Mouse (Mus musculus) embryonic facial prominence, embryonic 11.5 days (tissue): Measurements from ENCODE around the gene Mfsd6l. TPM values are rescaled to one million over a fixed set of nuclear protein-coding genes. Genes with fewer than 3 reads are reported as not detected.
A peak's percentile ranks its signal among the peaks of the same experiment; 100 is the strongest.

Source experiments
- ATAC-seq: fragments of 200-750 bp; cut with Nextera tagmentation; replicated peaks from 2 replicates; pipeline ENCODE4 v1.8.0; 2017; ENCODE audit warnings: low read depth; ENCODE audit not compliant: insufficient number of reproducible peaks, low FRiP score, low TSS enrichment
- DNase-seq: peaks from one replicate; pipeline ENCODE4 v3.0.0-alpha.2; 2015; ENCODE audit warnings: low spot score
- H3K27ac ChIP-seq: fragments of 300-500 bp; sonication (generic); replicated peaks from 2 replicates; pipeline ENCODE4 v1.5.1; 2014; ENCODE audit warnings: mild to moderate bottlenecking, low read depth, low read length, control low read depth
- H3K27me3 ChIP-seq: fragments of 300-500 bp; sonication (generic); 2 replicates; pipeline ENCODE4 v1.6.1; 2014; ENCODE audit warnings: mild to moderate bottlenecking, low read length, moderate library complexity, mixed read lengths; ENCODE audit not compliant: control insufficient read depth, insufficient read depth
- H3K36me3 ChIP-seq: fragments of 300-500 bp; sonication (generic); replicated peaks from 2 replicates; pipeline ENCODE4 v1.6.1; 2014; ENCODE audit warnings: low read depth, mild to moderate bottlenecking, low read length, moderate library complexity, mixed read lengths; ENCODE audit not compliant: control insufficient read depth, insufficient read depth
- H3K4me1 ChIP-seq: fragments of 300-500 bp; sonication (generic); 2 replicates; pipeline ENCODE4 v1.6.1; 2014; ENCODE audit warnings: low read length, mixed read lengths; ENCODE audit not compliant: control insufficient read depth, insufficient read depth
- H3K4me2 ChIP-seq: fragments of 300-500 bp; sonication (generic); 2 replicates; pipeline ENCODE4 v1.6.1; 2014; ENCODE audit warnings: low read depth, mild to moderate bottlenecking, control low read depth, low read length, moderate library complexity
- H3K4me3 ChIP-seq: fragments of 300-500 bp; sonication (generic); 2 replicates; pipeline ENCODE4 v1.5.1; 2014; ENCODE audit warnings: low read depth, low read length, control low read depth
- H3K9ac ChIP-seq: fragments of 300-500 bp; sonication (generic); replicated peaks from 2 replicates; pipeline ENCODE4 v1.6.1; 2014; ENCODE audit warnings: mild to moderate bottlenecking, control low read depth, low read length
- H3K9me3 ChIP-seq: fragments of 300-500 bp; sonication (generic); replicated peaks from 2 replicates; pipeline ENCODE4 v1.6.1; 2016; ENCODE audit warnings: mild to moderate bottlenecking, low read length, inconsistent platforms, mixed read lengths; ENCODE audit not compliant: control insufficient read depth
- WGBS: fragments of 180-500 bp; shearing (Covaris S2); extraction: QIAGEN DNeasy Blood & Tissue Kit; methylation state at CpG from one replicate; pipeline ENCODE4 v1.1.7; 2014; 5-methylcytosine and 5-hydroxymethylcytosine counted together
- polyA plus RNA-seq: library from polyadenylated mRNA; unstranded; fragments of >200 nt; fragmentation: Nextera tagmentation; extraction: Ambion mirVana; gene quantifications from 2 replicates; pipeline ENCODE4 v1.2.1, GENCODE M21; 2014

The Mfsd6l gene
- 0.20 and 0.27 TPM in 2 replicates for polyA plus RNA-seq

GRCm38 (mm10) chr11:68555918-68556584 is at the start of gene Mfsd6l:
Gene Mfsd6l, plus strand, starts transcription at chr11:68556186.
- peak within 1 kb of the TSS; percentile 32 for H3K4me2 ChIP-seq
- H3K4me3 ChIP-seq: peak within 1 kb of the TSS; percentile 8; the same call in 1 of the 2 replicates
- no peak within 1 kb of the TSS for H3K27ac ChIP-seq
- DNase-seq (peak; percentile 24), ATAC-seq (no peak)
- H3K27me3 ChIP-seq: peaks cover 7% of the 10 kb centered on the region; the same call in 1 of the 2 replicates
- H3K9me3 ChIP-seq: no peaks in the 10 kb centered on the region
- WGBS: 9% methylated on average over 37 of the region's 37 CpGs
- no peaks in the 10 kb centered on the region; the same call in 1 of the 2 replicates for H3K4me1 ChIP-seq
- no peaks in the 10 kb centered on the region for H3K36me3 ChIP-seq
- H3K9ac ChIP-seq: no peak within 1 kb of the TSS

GRCm38 (mm10) chr11:68507246-68507645 is 48.7 kb upstream of the Mfsd6l start:
- Histone ChIP-seq H3K36me3 (no peaks in the 10 kb centered on the region), H3K4me2 (no peak overlapping the region), H3K9me3 (no peaks in the 10 kb centered on the region), H3K4me1 (no peaks in the 10 kb centered on the region), H3K4me3 (no peak overlapping the region), H3K27me3 (no peaks in the 10 kb centered on the region), H3K9ac (no peak overlapping the region), H3K27ac (no peak overlapping the region)
- WGBS: 89% methylated on average over 7 of the region's 7 CpGs
- DNase-seq (no peak), ATAC-seq (no peak)

GRCm38 (mm10) chr11:68508619-68509018 is 47.4 kb upstream of the Mfsd6l start:
- Histone ChIP-seq H3K9ac (no peak overlapping the region), H3K27me3 (no peaks in the 10 kb centered on the region), H3K4me1 (no peaks in the 10 kb centered on the region), H3K4me3 (no peak overlapping the region), H3K27ac (no peak overlapping the region), H3K9me3 (no peaks in the 10 kb centered on the region), H3K4me2 (no peak overlapping the region), H3K36me3 (no peaks in the 10 kb centered on the region)
- WGBS: 63% methylated on average over 5 of the region's 5 CpGs
- DNase-seq (no peak), ATAC-seq (no peak)

GRCm38 (mm10) chr11:68509194-68509593 is 46.8 kb upstream of the Mfsd6l start:
- no peak overlapping the region for H3K4me3 ChIP-seq
- WGBS: 55% methylated on average over 2 of the region's 2 CpGs
- no peaks in the 10 kb centered on the region for H3K36me3 ChIP-seq
- H3K27ac ChIP-seq: no peak overlapping the region
- no peaks in the 10 kb centered on the region for H3K4me1 ChIP-seq
- ATAC-seq (no peak), DNase-seq (no peak)
- no peak overlapping the region for H3K4me2 ChIP-seq
- H3K9me3 ChIP-seq: no peaks in the 10 kb centered on the region
- no peaks in the 10 kb centered on the region for H3K27me3 ChIP-seq
- no peak overlapping the region for H3K9ac ChIP-seq

- H3K27me3 ChIP-seq: no peaks in the 10 kb centered on the region
- H3K36me3 ChIP-seq: no peaks in the 10 kb centered on the region
- H3K4me3 ChIP-seq: no peak overlapping the region
- no peak for ATAC-seq
- H3K9ac ChIP-seq: no peak overlapping the region
- DNase-seq: no peak
- no peaks in the 10 kb centered on the region for H3K4me1 ChIP-seq
- H3K9me3 ChIP-seq: no peaks in the 10 kb centered on the region
- no peak overlapping the region for H3K4me2 ChIP-seq
- no peak overlapping the region for H3K27ac ChIP-seq
- WGBS: 39% methylated on average over 3 of the region's 3 CpGs
These were observed 42.0 kb upstream of the Mfsd6l start for GRCm38 (mm10) chr11:68513969-68514368.

GRCm38 (mm10) chr11:68519362-68519761 is 36.6 kb upstream of the Mfsd6l start:
- no peaks in the 10 kb centered on the region; the same call in 1 of the 2 replicates for H3K36me3 ChIP-seq
- no peak overlapping the region for H3K4me2 ChIP-seq
- no peak for DNase-seq
- no peak for ATAC-seq
- no peak overlapping the region for H3K27ac ChIP-seq
- H3K4me3 ChIP-seq: no peak overlapping the region
- WGBS: 87% methylated on average over 4 of the region's 4 CpGs
- no peaks in the 10 kb centered on the region for H3K27me3 ChIP-seq
- H3K9ac ChIP-seq: no peak overlapping the region
- no peaks in the 10 kb centered on the region for H3K9me3 ChIP-seq
- H3K4me1 ChIP-seq: no peaks in the 10 kb centered on the region

- no peaks in the 10 kb centered on the region for H3K4me1 ChIP-seq
- H3K9ac ChIP-seq: no peak overlapping the region
- no peak overlapping the region for H3K4me3 ChIP-seq
- no peak for ATAC-seq
- H3K27ac ChIP-seq: no peak overlapping the region
- H3K27me3 ChIP-seq: no peaks in the 10 kb centered on the region
- no peak for DNase-seq
- no peak overlapping the region for H3K4me2 ChIP-seq
- WGBS: 87% methylated on average over 5 of the region's 5 CpGs
- H3K36me3 ChIP-seq: no peaks in the 10 kb centered on the region; the same call in 1 of the 2 replicates
- no peaks in the 10 kb centered on the region for H3K9me3 ChIP-seq
These were observed 36.2 kb upstream of the Mfsd6l start for GRCm38 (mm10) chr11:68519815-68520214.

GRCm38 (mm10) chr11:68520439-68520838 is 35.5 kb upstream of the Mfsd6l start:
- 86% methylated on average over 2 of the region's 2 CpGs for WGBS
- no peaks in the 10 kb centered on the region for H3K27me3 ChIP-seq
- no peak overlapping the region for H3K4me3 ChIP-seq
- no peak overlapping the region for H3K4me2 ChIP-seq
- no peaks in the 10 kb centered on the region for H3K4me1 ChIP-seq
- H3K27ac ChIP-seq: no peak overlapping the region
- no peaks in the 10 kb centered on the region; the same call in 1 of the 2 replicates for H3K36me3 ChIP-seq
- no peak overlapping the region for H3K9ac ChIP-seq
- H3K9me3 ChIP-seq: no peaks in the 10 kb centered on the region
- ATAC-seq (no peak), DNase-seq (no peak)
